Mouse (Mus musculus): ENCODE measurements around the gene Wiz. TPM values are rescaled to one million over a fixed set of nuclear protein-coding genes. Genes with fewer than 3 reads are reported as not detected.

The Wiz gene
- polyA plus RNA-seq, 1 experiment from 2014 or later, result 26.5 TPM

- ATAC-seq (replicated peaks; ENCODE audit: low FRiP score), result no peak
These were observed 14.2 kb upstream of the Wiz start, which contains the start of gene Rasal3 for GRCm38 (mm10) chr17:32403417-32403816. Rasal3 (minus strand) TSS chr17:32403583.

GRCm38 (mm10) chr17:32402779-32403157 is 13.5 kb upstream of the Wiz start:
- H3K9ac ChIP-seq, result no peak overlapping the region
- 78% methylated on average over 11 of the region's 11 CpGs for WGBS
- no peaks in the 10 kb centered on the region for H3K36me3 ChIP-seq
- H3K27me3 ChIP-seq, result peaks cover 18% of the 10 kb centered on the region
- no peak for ATAC-seq (replicated peaks; ENCODE audit: low FRiP score)
- no peak overlapping the region for H3K27ac ChIP-seq
- no peaks in the 10 kb centered on the region for H3K4me1 ChIP-seq
- no peak overlapping the region for H3K4me2 ChIP-seq
- no peak overlapping the region for H3K4me3 ChIP-seq (replicated peaks)
- no peaks in the 10 kb centered on the region for H3K9me3 ChIP-seq (replicated peaks)

More at GRCm38 (mm10) chr17:32403417-32403816, 14.2 kb upstream of the Wiz start, which contains the start of gene Rasal3:
- Histone ChIP-seq H3K4me3 (replicated peaks) (no peak within 1 kb of the TSS), H3K36me3 (no peaks in the 10 kb centered on the region), H3K4me2 (no peak within 1 kb of the TSS), H3K4me1 (no peaks in the 10 kb centered on the region), H3K27ac (no peak within 1 kb of the TSS), H3K9ac (no peak within 1 kb of the TSS), H3K27me3 (peaks cover 11% of the 10 kb centered on the region), H3K9me3 (replicated peaks) (no peaks in the 10 kb centered on the region)
- WGBS, result 70% methylated on average over 8 of the region's 8 CpGs

GRCm38 (mm10) chr17:32402011-32402778 is 13.0 kb upstream of the Wiz start:
- Histone ChIP-seq H3K9me3 (replicated peaks) (no peaks in the 10 kb centered on the region), H3K27me3 (peaks cover 24% of the 10 kb centered on the region), H3K9ac (no peak overlapping the region), H3K4me3 (replicated peaks) (no peak overlapping the region), H3K27ac (no peak overlapping the region), H3K4me1 (no peaks in the 10 kb centered on the region), H3K36me3 (no peaks in the 10 kb centered on the region), H3K4me2 (no peak overlapping the region)
- 78% methylated on average over 9 of the region's 9 CpGs for WGBS
- ATAC-seq (replicated peaks; ENCODE audit: low FRiP score), result no peak

GRCm38 (mm10) chr17:32396266-32396665 is 7.0 kb upstream of the Wiz start:
- Histone ChIP-seq H3K9ac (no peak overlapping the region), H3K4me2 (peak overlapping the region; percentile 60), H3K27me3 (peaks cover 83% of the 10 kb centered on the region), H3K9me3 (replicated peaks) (no peaks in the 10 kb centered on the region), H3K36me3 (no peaks in the 10 kb centered on the region), H3K4me3 (replicated peaks) (peak overlapping the region; percentile 31), H3K27ac (no peak overlapping the region), H3K4me1 (peaks cover 17% of the 10 kb centered on the region)
- WGBS, result 4% methylated on average over 35 of the region's 37 CpGs
- ATAC-seq (replicated peaks; ENCODE audit: low FRiP score), result peak; percentile 36; the same call in 1 of the 2 replicates

GRCm38 (mm10) chr17:32393944-32394343 is 4.7 kb upstream of the Wiz start:
- Histone ChIP-seq H3K4me2 (no peak overlapping the region), H3K4me1 (peaks cover 17% of the 10 kb centered on the region), H3K4me3 (replicated peaks) (no peak overlapping the region), H3K27me3 (peaks cover 87% of the 10 kb centered on the region), H3K9me3 (replicated peaks) (no peaks in the 10 kb centered on the region), H3K27ac (no peak overlapping the region), H3K36me3 (no peaks in the 10 kb centered on the region), H3K9ac (no peak overlapping the region)
- 89% methylated on average over 10 of the region's 10 CpGs for WGBS
- ATAC-seq (replicated peaks; ENCODE audit: low FRiP score), result no peak

- Histone ChIP-seq H3K4me1 (peaks cover 30% of the 10 kb centered on the region), H3K9ac (peak overlapping the region; percentile 73), H3K4me3 (replicated peaks) (peak overlapping the region; percentile 80), H3K36me3 (peaks cover 16% of the 10 kb centered on the region), H3K4me2 (peak overlapping the region; percentile 99), H3K9me3 (replicated peaks) (no peaks in the 10 kb centered on the region), H3K27me3 (peaks cover 33% of the 10 kb centered on the region), H3K27ac (peak overlapping the region; percentile 90)
- peak; percentile 72 for ATAC-seq (replicated peaks; ENCODE audit: low FRiP score)
- 2% methylated on average over 39 of the region's 39 CpGs for WGBS
These were observed 704 bp downstream of the Wiz start for GRCm38 (mm10) chr17:32388370-32389100.

GRCm38 (mm10) chr17:32387986-32388369 is 1.3 kb downstream of the Wiz start:
- H3K9ac ChIP-seq, result no peak overlapping the region

GRCm38 (mm10) chr17:32386659-32387432 is 2.4 kb downstream of the Wiz start:
- H3K4me1 ChIP-seq, result peaks cover 23% of the 10 kb centered on the region
- H3K4me3 ChIP-seq (replicated peaks), result no peak overlapping the region
- ATAC-seq (replicated peaks; ENCODE audit: low FRiP score), result no peak
- 0 out of 2 replicates have a peak overlapping the region, but pooled peaks have one; percentile 18 for H3K27ac ChIP-seq
- no peaks in the 10 kb centered on the region for H3K9me3 ChIP-seq (replicated peaks)
- H3K36me3 ChIP-seq, result peaks cover 30% of the 10 kb centered on the region
- WGBS, result 69% methylated on average over 9 of the region's 9 CpGs
- peaks cover 16% of the 10 kb centered on the region for H3K27me3 ChIP-seq
- no peak overlapping the region for H3K4me2 ChIP-seq
- H3K9ac ChIP-seq, result no peak overlapping the region

More at GRCm38 (mm10) chr17:32387986-32388369, 1.3 kb downstream of the Wiz start:
- Histone ChIP-seq H3K4me3 (replicated peaks) (peak overlapping the region; percentile 80), H3K4me1 (peaks cover 30% of the 10 kb centered on the region), H3K27ac (peak overlapping the region; percentile 90), H3K9me3 (replicated peaks) (no peaks in the 10 kb centered on the region), H3K36me3 (peaks cover 22% of the 10 kb centered on the region), H3K4me2 (peak overlapping the region; percentile 99), H3K27me3 (peaks cover 28% of the 10 kb centered on the region)
- peak; percentile 10; the same call in 1 of the 2 replicates for ATAC-seq (replicated peaks; ENCODE audit: low FRiP score)
- WGBS, result 14% methylated on average over 7 of the region's 7 CpGs

- H3K36me3 ChIP-seq, result peaks cover 31% of the 10 kb centered on the region
- no peak overlapping the region for H3K4me3 ChIP-seq (replicated peaks)
- no peaks in the 10 kb centered on the region for H3K27me3 ChIP-seq
- no peak for ATAC-seq (replicated peaks; ENCODE audit: low FRiP score)
- H3K27ac ChIP-seq, result no peak overlapping the region
- no peaks in the 10 kb centered on the region for H3K9me3 ChIP-seq (replicated peaks)
- WGBS, result 84% methylated on average over 5 of the region's 5 CpGs
- no peak overlapping the region for H3K9ac ChIP-seq
- H3K4me2 ChIP-seq, result no peak overlapping the region
- peaks cover 21% of the 10 kb centered on the region for H3K4me1 ChIP-seq
These were observed 5.6 kb downstream of the Wiz start for GRCm38 (mm10) chr17:32383661-32384060.

GRCm38 (mm10) chr17:32382576-32382975 is 6.7 kb downstream of the Wiz start:
- H3K4me2 ChIP-seq, result no peak overlapping the region
- no peaks in the 10 kb centered on the region for H3K27me3 ChIP-seq
- no peak overlapping the region for H3K9ac ChIP-seq
- peaks cover 12% of the 10 kb centered on the region for H3K4me1 ChIP-seq
- H3K4me3 ChIP-seq (replicated peaks), result no peak overlapping the region
- no peak for ATAC-seq (replicated peaks; ENCODE audit: low FRiP score)
- WGBS, result 94% methylated on average over 7 of the region's 7 CpGs
- H3K36me3 ChIP-seq, result peaks cover 42% of the 10 kb centered on the region
- no peak overlapping the region for H3K27ac ChIP-seq
- H3K9me3 ChIP-seq (replicated peaks), result no peaks in the 10 kb centered on the region

- no peak for ATAC-seq (replicated peaks; ENCODE audit: low FRiP score)
- WGBS, result 70% methylated on average over 2 of the region's 2 CpGs
These were observed 10.5 kb downstream of the Wiz start for GRCm38 (mm10) chr17:32378786-32379185.

More at GRCm38 (mm10) chr17:32378786-32379185, 10.5 kb downstream of the Wiz start:
- Histone ChIP-seq H3K27ac (no peak overlapping the region), H3K4me1 (peaks cover 13% of the 10 kb centered on the region), H3K36me3 (peaks cover 38% of the 10 kb centered on the region), H3K4me3 (replicated peaks) (no peak overlapping the region), H3K4me2 (no peak overlapping the region), H3K27me3 (no peaks in the 10 kb centered on the region), H3K9me3 (replicated peaks) (no peaks in the 10 kb centered on the region), H3K9ac (no peak overlapping the region)

All from kidney, embryonic 15.5 days (tissue).